Mouse (Mus musculus) intestine, embryonic 16.5 days (tissue): ENCODE data around the gene Scgb2b19. TPM values are rescaled to one million over a fixed set of nuclear protein-coding genes. Genes with fewer than 3 reads are reported as not detected.
"Not testable (repeated sequence)": the region's sequence is repeated elsewhere in the genome, so short reads cannot be mapped to it uniquely, and the experiment has no call there.

ENCODE experiments used
- ATAC-seq: fragments of 200-750 bp; cut with Nextera tagmentation; 2 replicates; pipeline ENCODE4 v1.8.0; 2017; ENCODE audit warnings: moderate TSS enrichment, moderate library complexity
- H3K27ac ChIP-seq: fragments of 300-500 bp; sonication (generic); 2 replicates; pipeline ENCODE4 v1.5.1; 2014; ENCODE audit warnings: mild to moderate bottlenecking, low read length
- H3K27me3 ChIP-seq: fragments of 300-500 bp; sonication (generic); replicated peaks from 2 replicates; pipeline ENCODE4 v1.6.1; 2014; ENCODE audit warnings: low read length, control low read depth, mixed read lengths; ENCODE audit not compliant: control insufficient read depth, insufficient read depth
- H3K36me3 ChIP-seq: fragments of 300-500 bp; sonication (generic); 2 replicates; pipeline ENCODE4 v1.6.1; 2014; ENCODE audit warnings: low read length, control low read depth; ENCODE audit not compliant: control insufficient read depth, insufficient read depth
- H3K4me1 ChIP-seq: fragments of 300-500 bp; sonication (generic); 2 replicates; pipeline ENCODE4 v1.6.1; 2014; ENCODE audit warnings: low read length, control low read depth, mixed read lengths; ENCODE audit not compliant: control insufficient read depth, insufficient read depth
- H3K4me2 ChIP-seq: fragments of 300-500 bp; sonication (generic); 2 replicates; pipeline ENCODE4 v1.6.1; 2014; ENCODE audit warnings: low read depth, low read length, control low read depth
- H3K4me3 ChIP-seq: fragments of 300-500 bp; sonication (generic); 2 replicates; pipeline ENCODE4 v1.5.1; 2014; ENCODE audit warnings: mild to moderate bottlenecking, low read length
- H3K9ac ChIP-seq: fragments of 300-500 bp; sonication (generic); 2 replicates; pipeline ENCODE4 v1.6.1; 2014; ENCODE audit warnings: low read depth, low read length
- H3K9me3 ChIP-seq: fragments of 300-500 bp; sonication (generic); 2 replicates; pipeline ENCODE4 v1.6.1; 2016; ENCODE audit warnings: low read length, control low read depth; ENCODE audit not compliant: control insufficient read depth
- WGBS: fragments of 180-500 bp; shearing (Covaris S2); extraction: QIAGEN DNeasy Blood & Tissue Kit; methylation state at CpG from one replicate; pipeline ENCODE4 v1.1.7; 2014; 5-methylcytosine and 5-hydroxymethylcytosine counted together
- polyA plus RNA-seq: library from polyadenylated mRNA; unstranded; fragments of >200 nt; fragmentation: Nextera tagmentation; extraction: Ambion mirVana; gene quantifications from 2 replicates; pipeline ENCODE4 v1.2.1, GENCODE M21; 2015

Gene Scgb2b19
- not detected in 2 replicates for polyA plus RNA-seq

DNA sequence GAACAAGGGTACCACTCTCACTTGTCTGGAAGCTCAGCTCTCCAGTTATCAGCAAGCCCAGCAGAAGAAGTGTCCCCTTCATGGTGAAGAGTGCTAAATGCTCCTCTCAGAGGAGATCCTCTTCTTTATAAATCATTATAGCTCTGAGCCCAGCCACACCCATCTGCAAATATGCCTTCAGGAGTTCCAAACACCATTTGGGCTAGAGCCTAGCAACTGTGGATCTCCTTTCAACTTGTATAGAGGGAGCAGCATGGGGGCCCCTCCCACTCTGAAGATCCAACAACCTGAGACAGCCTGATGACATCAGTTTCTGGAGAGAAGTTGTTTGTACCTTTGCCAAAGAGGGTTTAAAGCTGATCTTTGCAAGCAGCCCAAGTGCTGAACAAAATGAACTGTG, at the start of gene Scgb2b19:
TSS of gene Scgb2b19 (minus strand) at position 101 of the 400 bp plus-strand sequence.
- not testable (repeated sequence) for H3K4me3 ChIP-seq, H3K27ac ChIP-seq, H3K4me2 ChIP-seq, H3K4me1 ChIP-seq, H3K36me3 ChIP-seq, H3K9me3 ChIP-seq, ATAC-seq, H3K9ac ChIP-seq, H3K27me3 ChIP-seq

DNA sequence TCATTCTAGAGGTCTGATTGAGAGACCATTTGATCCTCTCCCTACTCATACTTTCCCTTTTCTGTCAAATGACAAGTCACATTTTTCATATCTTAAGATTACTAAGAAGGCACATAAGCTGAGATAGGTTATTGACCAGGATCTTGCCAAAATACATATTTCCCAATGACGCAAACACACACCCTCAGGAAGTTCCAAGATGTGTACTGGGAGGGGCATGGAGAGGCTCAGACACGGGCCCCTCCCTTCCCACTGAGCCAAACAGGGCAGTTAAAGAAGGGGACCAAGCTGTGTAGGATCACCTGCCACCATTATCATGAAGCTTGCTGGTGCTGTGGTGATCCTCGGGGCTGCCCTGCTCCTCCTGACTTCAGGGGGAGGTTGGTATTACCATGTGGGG, 6.9 kb upstream of the Scgb2b19 start, which contains the start of gene Scgb1b19:
TSS of gene Scgb1b19 (plus strand) at position 301 of the 400 bp plus-strand sequence.
- not testable (repeated sequence) for ATAC-seq, H3K4me1 ChIP-seq, H3K9me3 ChIP-seq, H3K27me3 ChIP-seq, H3K9ac ChIP-seq, H3K36me3 ChIP-seq, H3K4me3 ChIP-seq, H3K27ac ChIP-seq, H3K4me2 ChIP-seq
- WGBS = 81% methylated on average over 2 of the region's 3 CpGs

Other genes with a start within 250 kb of the Scgb2b19 start
- gene Scgb2b17, start 223.8 kb downstream of the Scgb2b19 start, polyA plus RNA-seq = not detected in 2 replicates
- gene Scgb1b17, start 216.9 kb downstream of the Scgb2b19 start, polyA plus RNA-seq = not detected in 2 replicates
- not detected in 2 replicates for gene Scgb2b18, start 106.5 kb downstream of the Scgb2b19 start, polyA plus RNA-seq
- gene Scgb1b18, start 94.8 kb downstream of the Scgb2b19 start, polyA plus RNA-seq = not detected in 2 replicates
- gene Scgb1b19, start 7.0 kb upstream of the Scgb2b19 start, polyA plus RNA-seq = not detected in 2 replicates
- gene Scgb2b20, start 86.0 kb upstream of the Scgb2b19 start, polyA plus RNA-seq = not detected in 2 replicates
- not detected in 2 replicates for gene Scgb1b20, start 92.9 kb upstream of the Scgb2b19 start, polyA plus RNA-seq
- not detected in 2 replicates for gene Scgb2b21, start 240.1 kb upstream of the Scgb2b19 start, polyA plus RNA-seq